Mouse (Mus musculus) spleen, adult 12 weeks (tissue): Measurements from ENCODE around the gene Ebf1.
A peak's percentile ranks its signal among the peaks of the same experiment; 100 is the strongest.

Experiments used
- DNase-seq: peaks from one replicate; pipeline ENCODE4 v3.0.0; 2022; ENCODE audit warnings: low spot score

Ebf1 gene

GRCm38 (mm10) chr11:44661875-44662274 is 44.8 kb downstream of the Ebf1 start:
- DNase-seq = no peak

- DNase-seq = no peak
These were observed 46.6 kb downstream of the Ebf1 start for GRCm38 (mm10) chr11:44663609-44664141.

- peak; percentile 8 for DNase-seq
These were observed 48.1 kb downstream of the Ebf1 start for GRCm38 (mm10) chr11:44665156-44665682.

- no peak for DNase-seq
These were observed 48.8 kb downstream of the Ebf1 start for GRCm38 (mm10) chr11:44665741-44666531.

- no peak for DNase-seq
These were observed 49.6 kb downstream of the Ebf1 start for GRCm38 (mm10) chr11:44666741-44667140.

- no peak for DNase-seq
These were observed 64.2 kb downstream of the Ebf1 start for GRCm38 (mm10) chr11:44681306-44681705.

- DNase-seq = peak; percentile 2
These were observed 64.9 kb downstream of the Ebf1 start for GRCm38 (mm10) chr11:44681995-44682394.

GRCm38 (mm10) chr11:44682703-44683539 is 65.8 kb downstream of the Ebf1 start:
- DNase-seq = no peak

- no peak for DNase-seq
These were observed 67.5 kb downstream of the Ebf1 start for GRCm38 (mm10) chr11:44684486-44685076.

- no peak for DNase-seq
These were observed 68.0 kb downstream of the Ebf1 start for GRCm38 (mm10) chr11:44685129-44685528.

GRCm38 (mm10) chr11:44685911-44686361 is 68.8 kb downstream of the Ebf1 start:
- no peak for DNase-seq

GRCm38 (mm10) chr11:44686378-44686777 is 69.3 kb downstream of the Ebf1 start:
- DNase-seq = no peak

GRCm38 (mm10) chr11:44688542-44688941 is 71.4 kb downstream of the Ebf1 start:
- no peak for DNase-seq

GRCm38 (mm10) chr11:44689571-44690264 is 72.6 kb downstream of the Ebf1 start:
- DNase-seq = no peak

- no peak for DNase-seq
These were observed 73.1 kb downstream of the Ebf1 start for GRCm38 (mm10) chr11:44690265-44690572.

GRCm38 (mm10) chr11:44695416-44695815 is 78.3 kb downstream of the Ebf1 start:
- no peak for DNase-seq

GRCm38 (mm10) chr11:44696539-44697201 is 79.6 kb downstream of the Ebf1 start:
- no peak for DNase-seq

- no peak for DNase-seq
These were observed 83.1 kb downstream of the Ebf1 start for GRCm38 (mm10) chr11:44700181-44700580.

GRCm38 (mm10) chr11:44701221-44701810 is 84.2 kb downstream of the Ebf1 start:
- no peak for DNase-seq

- no peak for DNase-seq
These were observed 84.7 kb downstream of the Ebf1 start for GRCm38 (mm10) chr11:44701864-44702263.
